Mouse (Mus musculus) heart, postnatal 0 days (tissue): ENCODE results near the gene Myrip.

Source experiments
- CTCF ChIP-seq: IDR thresholded peaks from 2 replicates; pipeline ENCODE4 v1.5.1; 2016; ENCODE audit warnings: antibody characterized with exemption, control low read depth, low read depth
- EP300 ChIP-seq: IDR thresholded peaks from 2 replicates; pipeline ENCODE4 v1.6.1; 2016; ENCODE audit warnings: antibody characterized with exemption, low read depth

- TF ChIP-seq EP300, result no peak
- TF ChIP-seq CTCF, result no peak
Measured at GRCm38 (mm10) chr9:120438781-120439180, 137.5 kb downstream of the Myrip start.
